Mouse (Mus musculus) lung, adult 2 months (tissue): ENCODE measurements around the gene Grik3. TPM values are rescaled to one million over a fixed set of nuclear protein-coding genes. Genes with fewer than 3 reads are reported as not detected.

Source experiments
- DNase-seq: peaks from one replicate; pipeline ENCODE4 v3.0.0; 2022
- H3K4me1 ChIP-seq: fragments of 200-500 bp; 2 replicates; pipeline ENCODE4 v1.6.1; 2011; ENCODE audit warnings: low read length; ENCODE audit not compliant: control insufficient read depth, insufficient read depth
- H3K4me3 ChIP-seq: fragments of 200-500 bp; replicated peaks from 2 replicates; pipeline ENCODE3; 2011; ENCODE audit warnings: low read depth, mild to moderate bottlenecking, control low read depth, low read length; ENCODE audit errors: extremely low read depth
- CTCF ChIP-seq: fragments of 200-500 bp; IDR thresholded peaks from 2 replicates; pipeline ENCODE4 v1.5.1; 2011; ENCODE audit warnings: mild to moderate bottlenecking, low read length, control low read depth; ENCODE audit not compliant: insufficient read depth
- POLR2A ChIP-seq: fragments of 200-500 bp; IDR thresholded peaks from 2 replicates; pipeline ENCODE4 v1.6.1; 2011; ENCODE audit warnings: low read depth, mild to moderate bottlenecking, control low read depth, low read length, borderline replicate concordance; ENCODE audit errors: extremely low read depth
- WGBS: fragments of 180-500 bp; shearing (Covaris S2); methylation state at CpG from one replicate; pipeline ENCODE4 v1.1.7; 2018; 5-methylcytosine and 5-hydroxymethylcytosine counted together
- polyA plus RNA-seq: library from polyadenylated mRNA; depleted of rRNA; stranded (reverse); fragments of >200 nt; gene quantifications from 2 replicates; pipeline ENCODE4 v1.2.3, GENCODE M21; 2012

Gene Grik3
- polyA plus RNA-seq, 1 experiment: 0.12 TPM

DNA sequence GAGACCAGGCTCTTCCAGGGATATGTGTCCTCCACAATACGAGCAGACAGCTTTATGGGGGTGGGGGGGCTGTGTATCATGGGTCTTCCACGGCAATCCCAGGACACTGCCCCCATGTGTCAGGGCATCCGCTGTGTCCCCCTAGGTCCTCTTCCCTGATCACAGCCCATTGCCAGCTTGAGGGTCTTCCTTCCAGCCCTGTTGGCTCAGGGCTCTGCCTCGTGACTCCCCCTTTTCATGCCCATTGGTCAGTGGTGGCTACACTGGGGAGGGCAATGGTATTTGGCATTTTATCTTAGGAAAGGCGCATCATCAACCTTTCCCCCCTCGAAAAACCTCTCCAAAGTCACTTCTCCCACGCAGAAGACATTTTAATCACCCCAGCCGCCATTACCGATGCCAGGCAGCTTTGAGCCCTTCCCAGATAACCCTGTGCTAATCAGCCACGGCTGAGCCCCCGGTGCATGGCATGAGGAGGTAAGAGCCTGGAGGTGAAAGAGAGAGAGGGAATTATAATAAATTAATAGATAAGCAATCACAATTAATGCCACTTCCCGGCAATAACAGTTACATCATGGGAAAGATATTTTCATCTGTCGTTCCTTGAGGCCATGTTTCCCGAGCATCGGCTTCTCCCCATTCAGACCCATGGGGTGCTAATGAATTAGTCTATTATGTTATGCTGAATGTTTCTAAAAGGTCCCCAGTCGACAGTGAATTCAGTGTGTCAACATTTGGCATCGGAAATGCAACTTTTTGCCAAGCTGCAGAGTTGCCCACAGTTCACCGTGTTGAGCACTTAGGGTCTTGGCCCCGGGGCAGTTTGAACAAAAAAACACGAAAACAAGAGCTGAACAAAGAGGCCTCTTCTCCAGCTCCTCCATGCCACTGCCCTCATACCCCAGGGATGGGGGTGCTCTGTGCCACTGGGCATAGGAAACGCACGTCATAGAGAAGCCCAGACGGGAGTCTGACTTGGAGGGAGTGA, 154.4 kb downstream of the Grik3 start:
- no peak for DNase-seq
- Histone ChIP-seq H3K4me1 (no peaks in the 10 kb centered on the region), H3K4me3 (no peak overlapping the region)
- 73% methylated on average over 23 of the region's 23 CpGs for WGBS
- TF ChIP-seq POLR2A (no peak), CTCF (no peak)

DNA sequence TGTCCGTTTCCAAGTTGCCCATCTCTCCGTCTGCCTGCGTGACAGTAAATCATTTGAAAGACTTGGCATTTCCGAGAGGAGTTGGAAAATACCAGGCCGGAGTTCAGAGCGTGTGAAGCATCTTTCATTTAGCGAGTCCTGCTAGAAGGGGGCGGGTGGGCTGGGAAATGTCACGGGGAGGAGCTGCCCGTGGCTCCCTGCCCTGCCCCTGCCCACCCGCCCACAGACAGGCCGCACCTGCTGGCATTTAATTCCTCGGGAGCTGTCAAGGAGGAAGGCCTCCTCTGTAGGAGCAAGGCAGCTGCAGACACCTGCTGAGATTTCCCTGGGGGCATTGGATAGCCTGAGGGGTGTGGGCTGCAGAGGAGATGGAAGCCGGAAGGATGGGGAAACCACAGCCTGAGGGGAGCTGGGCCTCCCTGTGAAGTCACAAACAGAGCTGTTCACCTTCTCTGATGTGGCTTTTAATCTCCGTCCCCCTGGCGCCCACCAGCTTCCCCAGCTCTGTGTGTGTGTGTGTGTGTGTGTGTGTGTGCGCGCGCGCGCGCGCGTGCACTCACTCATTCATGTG, 161.3 kb downstream of the Grik3 start:
- Histone ChIP-seq H3K4me1 (no peaks in the 10 kb centered on the region), H3K4me3 (no peak overlapping the region)
- no peak for DNase-seq
- WGBS: 47% methylated on average over 24 of the region's 24 CpGs
- TF ChIP-seq CTCF: no peak
- no peak for TF ChIP-seq POLR2A

GRCm38 (mm10) chr4:125656031-125656430, 165.5 kb downstream of the Grik3 start:
- H3K4me1 ChIP-seq: no peaks in the 10 kb centered on the region
- WGBS: 90% methylated on average over 19 of the region's 19 CpGs
- TF ChIP-seq CTCF: no peak
- TF ChIP-seq POLR2A: no peak
- DNase-seq: no peak
- no peak overlapping the region for H3K4me3 ChIP-seq

- Histone ChIP-seq H3K4me3 (no peak overlapping the region), H3K4me1 (no peaks in the 10 kb centered on the region)
- 52% methylated on average over 8 of the region's 8 CpGs for WGBS
- no peak for DNase-seq
- TF ChIP-seq CTCF (no peak), POLR2A (no peak)
Measured at GRCm38 (mm10) chr4:125658376-125658775, 167.9 kb downstream of the Grik3 start.

- Histone ChIP-seq H3K4me1 (no peaks in the 10 kb centered on the region), H3K4me3 (no peak overlapping the region)
- no peak for DNase-seq
- 76% methylated on average over 6 of the region's 6 CpGs for WGBS
- TF ChIP-seq POLR2A: no peak
Measured at GRCm38 (mm10) chr4:125661982-125662381, 171.5 kb downstream of the Grik3 start.

DNA sequence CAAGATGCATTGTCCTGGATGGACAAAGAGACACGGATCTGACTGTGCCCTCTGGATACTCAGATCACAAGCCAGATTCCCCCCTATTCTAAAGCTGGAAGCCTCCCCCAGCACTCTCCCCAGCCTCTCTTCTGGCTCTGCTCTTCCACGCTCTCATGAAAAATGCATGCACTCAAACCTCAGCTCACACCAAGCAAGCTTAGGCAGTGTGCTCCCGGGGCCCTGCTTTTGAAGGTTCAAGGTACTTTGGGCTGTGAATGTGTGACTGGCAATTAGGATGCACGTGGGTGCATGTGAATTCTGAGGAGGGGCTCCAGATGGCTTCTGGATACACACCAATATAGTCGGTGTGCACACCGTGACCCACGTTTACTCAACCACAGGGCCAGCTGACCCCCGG, 172.8 kb downstream of the Grik3 start:
- WGBS: 70% methylated on average over 8 of the region's 8 CpGs
- DNase-seq: no peak
- TF ChIP-seq CTCF (no peak), POLR2A (no peak)

DNA sequence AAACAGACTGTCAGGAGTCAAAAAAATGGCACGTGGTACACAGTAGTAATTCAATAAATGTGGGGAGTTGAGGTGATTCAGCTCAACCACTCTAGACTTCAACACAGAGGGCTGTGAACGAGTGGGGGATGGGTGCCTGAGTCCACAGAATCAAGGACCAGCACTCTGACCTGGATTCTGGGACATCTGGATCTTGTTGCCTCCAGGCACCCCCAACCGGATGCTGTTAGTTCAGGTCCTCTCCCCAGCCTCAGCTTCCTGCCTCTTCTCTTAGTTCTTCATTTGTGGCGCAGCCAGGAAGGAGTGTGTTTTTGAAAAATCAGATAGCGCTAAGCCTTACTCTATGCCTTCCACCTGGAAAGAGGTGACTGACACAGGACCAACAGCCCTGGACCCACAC, 175.5 kb downstream of the Grik3 start:
- no peak for DNase-seq
- Histone ChIP-seq H3K4me3 (no peak overlapping the region), H3K4me1 (no peaks in the 10 kb centered on the region)
- WGBS: 62% methylated on average over 5 of the region's 5 CpGs
- TF ChIP-seq CTCF (no peak), POLR2A (no peak)

More for the DNA sequence above, 172.8 kb downstream of the Grik3 start:
- Histone ChIP-seq H3K4me3 (no peak overlapping the region), H3K4me1 (no peaks in the 10 kb centered on the region)

- no peak for TF ChIP-seq POLR2A
- TF ChIP-seq CTCF: no peak
- WGBS: 86% methylated on average over 13 of the region's 13 CpGs
- Histone ChIP-seq H3K4me3 (no peak overlapping the region), H3K4me1 (no peaks in the 10 kb centered on the region)
- no peak for DNase-seq
Measured at GRCm38 (mm10) chr4:125682007-125682406, 191.5 kb downstream of the Grik3 start.

- no peak for DNase-seq
- H3K4me1 ChIP-seq: no peaks in the 10 kb centered on the region
- no peak overlapping the region for H3K4me3 ChIP-seq
- WGBS: 33% methylated on average over 8 of the region's 8 CpGs
- TF ChIP-seq CTCF (no peak), POLR2A (no peak)
Measured at GRCm38 (mm10) chr4:125687078-125687477, 196.6 kb downstream of the Grik3 start.

- no peak overlapping the region for H3K4me3 ChIP-seq
- DNase-seq: no peak
- TF ChIP-seq POLR2A (no peak), CTCF (no peak)
- no peaks in the 10 kb centered on the region for H3K4me1 ChIP-seq
- WGBS: 57% methylated on average over 6 of the region's 6 CpGs
Measured at GRCm38 (mm10) chr4:125695431-125695830, 204.9 kb downstream of the Grik3 start.
